Mouse (Mus musculus): Measurements from ENCODE around the gene Rhou. TPM values are rescaled to one million over a fixed set of nuclear protein-coding genes. Genes with fewer than 3 reads are reported as not detected.

The Rhou gene
- polyA plus RNA-seq, 1 experiment from 2014 or later = 0.78 TPM

DNA sequence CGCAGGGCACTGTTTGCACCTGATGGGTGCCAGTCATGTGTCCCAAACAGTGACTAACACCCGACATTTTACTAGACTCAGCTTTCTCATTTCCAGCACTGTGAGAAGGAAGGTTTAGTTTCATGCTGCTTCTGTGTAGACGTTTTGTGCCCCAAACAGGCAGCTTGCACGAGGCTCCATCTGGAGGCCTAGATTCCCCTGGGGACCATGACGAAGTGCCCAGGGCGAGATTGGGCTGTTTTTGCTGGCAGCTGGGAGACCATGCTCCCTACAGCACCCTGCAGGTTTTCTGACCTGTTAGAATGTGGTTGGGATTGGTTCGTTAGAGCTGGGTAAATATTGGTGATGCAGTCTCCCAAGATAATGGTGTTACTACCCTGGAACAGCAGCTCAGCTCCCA is 17.0 kb downstream of the Rhou start:
- ATAC-seq (ENCODE audit: low read depth) (no peak), DNase-seq (no peak)
- H3K27me3 ChIP-seq = no peaks in the 10 kb centered on the region
- no peaks in the 10 kb centered on the region for H3K9me3 ChIP-seq (replicated peaks)
- H3K4me3 ChIP-seq (replicated peaks) = no peak overlapping the region
- no peaks in the 10 kb centered on the region for H3K36me3 ChIP-seq
- 46% methylated on average over 7 of the region's 7 CpGs for WGBS (ENCODE audit: insufficient replicate concordance)
- H3K27ac ChIP-seq = no peak overlapping the region
- no peak overlapping the region for H3K4me2 ChIP-seq
- no peak overlapping the region for H3K9ac ChIP-seq
- peaks cover 18% of the 10 kb centered on the region for H3K4me1 ChIP-seq (replicated peaks)

DNA sequence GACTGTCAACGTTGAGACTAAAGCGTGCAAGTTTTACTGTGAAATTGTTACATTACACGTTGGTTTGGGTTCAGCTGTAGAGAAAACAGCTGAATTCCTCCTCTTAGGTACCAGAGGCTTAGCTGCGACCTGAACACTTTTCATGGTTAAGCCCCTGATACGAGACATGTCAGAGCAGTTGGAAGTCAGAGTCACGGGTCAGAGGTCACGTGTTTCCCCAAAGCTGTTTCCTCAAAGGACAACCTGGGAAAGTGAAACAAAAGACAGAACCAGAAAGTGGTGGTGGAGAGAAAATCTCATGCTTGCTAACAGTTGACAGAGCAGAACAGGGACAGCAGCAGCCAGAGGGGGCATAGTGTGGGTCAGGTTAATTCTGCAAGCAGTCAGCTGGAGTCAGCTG is 17.7 kb downstream of the Rhou start:
- no peaks in the 10 kb centered on the region for H3K27me3 ChIP-seq
- WGBS (ENCODE audit: insufficient replicate concordance) = 55% methylated on average over 7 of the region's 7 CpGs
- H3K27ac ChIP-seq = no peak overlapping the region
- H3K36me3 ChIP-seq = no peaks in the 10 kb centered on the region
- H3K9me3 ChIP-seq (replicated peaks) = no peaks in the 10 kb centered on the region
- no peak overlapping the region for H3K4me2 ChIP-seq
- H3K9ac ChIP-seq = no peak overlapping the region
- no peak overlapping the region for H3K4me3 ChIP-seq (replicated peaks)
- DNase-seq (no peak), ATAC-seq (ENCODE audit: low read depth) (no peak)
- H3K4me1 ChIP-seq (replicated peaks) = peaks cover 22% of the 10 kb centered on the region

DNA sequence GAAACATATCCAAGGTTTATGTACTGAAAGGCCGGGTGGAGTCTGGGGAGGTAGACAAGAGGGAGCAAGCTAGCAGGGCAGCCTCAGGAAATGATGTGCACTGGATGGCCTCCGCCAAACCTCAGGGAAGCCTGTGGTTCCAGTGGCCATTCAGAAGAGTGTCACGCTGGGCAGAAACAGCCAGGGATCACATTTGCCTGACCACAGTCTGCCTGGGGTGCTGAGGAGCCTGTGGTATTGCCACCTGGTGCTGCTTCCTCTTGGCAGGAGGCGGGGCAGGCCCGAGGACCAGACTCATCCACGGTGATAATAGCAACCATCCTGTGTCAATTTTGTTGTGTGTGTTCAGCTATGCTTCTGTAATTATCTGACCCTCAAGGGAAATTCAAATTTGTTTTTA is 18.9 kb downstream of the Rhou start:
- no peak overlapping the region for H3K9ac ChIP-seq
- no peaks in the 10 kb centered on the region for H3K9me3 ChIP-seq (replicated peaks)
- no peak for ATAC-seq (ENCODE audit: low read depth)
- no peaks in the 10 kb centered on the region for H3K27me3 ChIP-seq
- peak; percentile 8 for DNase-seq
- H3K36me3 ChIP-seq = no peaks in the 10 kb centered on the region
- no peak overlapping the region for H3K27ac ChIP-seq
- H3K4me2 ChIP-seq = no peak overlapping the region
- H3K4me1 ChIP-seq (replicated peaks) = peaks cover 22% of the 10 kb centered on the region
- no peak overlapping the region for H3K4me3 ChIP-seq (replicated peaks)
- 36% methylated on average over 6 of the region's 6 CpGs for WGBS (ENCODE audit: insufficient replicate concordance)

DNA sequence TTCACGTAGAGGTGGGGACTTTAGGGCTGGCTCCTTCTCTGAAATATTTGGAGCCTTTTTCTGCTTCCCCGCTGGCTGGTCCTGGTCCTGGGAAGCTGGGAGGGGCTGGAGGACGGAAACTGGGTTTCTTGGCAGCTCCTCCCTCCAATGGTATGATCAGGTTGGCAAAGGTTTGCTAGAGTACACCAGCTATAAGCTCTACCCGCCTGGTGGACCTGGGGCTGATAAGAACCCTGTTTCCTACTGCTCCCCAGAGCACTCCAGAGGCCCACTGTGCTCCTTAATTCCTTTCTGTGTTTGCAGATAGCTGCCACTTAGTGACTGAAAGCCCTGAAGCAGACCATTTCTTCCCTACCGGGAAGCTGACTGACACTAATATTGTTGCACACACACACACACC is 21.9 kb downstream of the Rhou start:
- no peak overlapping the region for H3K4me3 ChIP-seq (replicated peaks)
- DNase-seq (no peak), ATAC-seq (ENCODE audit: low read depth) (peak; percentile 29; the same call in 1 of the 2 replicates)
- H3K27ac ChIP-seq = no peak overlapping the region
- 37% methylated on average over 5 of the region's 5 CpGs for WGBS (ENCODE audit: insufficient replicate concordance)
- H3K36me3 ChIP-seq = no peaks in the 10 kb centered on the region
- 0 out of 2 replicates have a peak, but pooled peaks cover 3% of the 10 kb centered on the region for H3K27me3 ChIP-seq
- H3K9ac ChIP-seq = no peak overlapping the region
- no peak overlapping the region for H3K4me2 ChIP-seq
- no peaks in the 10 kb centered on the region for H3K9me3 ChIP-seq (replicated peaks)
- peaks cover 12% of the 10 kb centered on the region for H3K4me1 ChIP-seq (replicated peaks)

DNA sequence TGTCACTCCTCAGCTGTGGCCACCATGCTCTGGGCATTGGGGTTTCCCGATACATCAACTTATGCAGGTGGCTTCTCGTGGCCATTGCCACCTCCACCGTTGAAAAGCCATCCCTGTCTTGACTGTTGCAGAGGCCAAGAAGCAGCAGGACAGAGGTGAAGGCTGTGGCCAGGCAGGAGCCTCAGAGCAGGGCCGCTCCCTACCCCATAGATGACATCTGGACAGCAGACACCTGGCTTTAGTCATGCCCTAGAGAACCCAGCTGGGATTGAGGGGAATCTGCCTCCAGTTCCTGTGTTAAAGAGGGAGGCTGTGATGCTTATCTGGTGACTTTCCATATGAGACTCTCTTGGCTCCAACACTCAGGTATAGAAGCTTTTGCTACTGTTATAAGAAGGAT is 24.7 kb downstream of the Rhou start:
- DNase-seq (no peak), ATAC-seq (ENCODE audit: low read depth) (no peak)
- no peak overlapping the region for H3K4me3 ChIP-seq (replicated peaks)
- H3K9ac ChIP-seq = no peak overlapping the region
- H3K4me1 ChIP-seq (replicated peaks) = peaks cover 9% of the 10 kb centered on the region
- H3K27me3 ChIP-seq = 0 out of 2 replicates have a peak, but pooled peaks cover 3% of the 10 kb centered on the region
- WGBS (ENCODE audit: insufficient replicate concordance) = 66% methylated on average over 4 of the region's 4 CpGs
- H3K4me2 ChIP-seq = no peak overlapping the region
- no peaks in the 10 kb centered on the region for H3K9me3 ChIP-seq (replicated peaks)
- no peak overlapping the region for H3K27ac ChIP-seq
- no peaks in the 10 kb centered on the region for H3K36me3 ChIP-seq

DNA sequence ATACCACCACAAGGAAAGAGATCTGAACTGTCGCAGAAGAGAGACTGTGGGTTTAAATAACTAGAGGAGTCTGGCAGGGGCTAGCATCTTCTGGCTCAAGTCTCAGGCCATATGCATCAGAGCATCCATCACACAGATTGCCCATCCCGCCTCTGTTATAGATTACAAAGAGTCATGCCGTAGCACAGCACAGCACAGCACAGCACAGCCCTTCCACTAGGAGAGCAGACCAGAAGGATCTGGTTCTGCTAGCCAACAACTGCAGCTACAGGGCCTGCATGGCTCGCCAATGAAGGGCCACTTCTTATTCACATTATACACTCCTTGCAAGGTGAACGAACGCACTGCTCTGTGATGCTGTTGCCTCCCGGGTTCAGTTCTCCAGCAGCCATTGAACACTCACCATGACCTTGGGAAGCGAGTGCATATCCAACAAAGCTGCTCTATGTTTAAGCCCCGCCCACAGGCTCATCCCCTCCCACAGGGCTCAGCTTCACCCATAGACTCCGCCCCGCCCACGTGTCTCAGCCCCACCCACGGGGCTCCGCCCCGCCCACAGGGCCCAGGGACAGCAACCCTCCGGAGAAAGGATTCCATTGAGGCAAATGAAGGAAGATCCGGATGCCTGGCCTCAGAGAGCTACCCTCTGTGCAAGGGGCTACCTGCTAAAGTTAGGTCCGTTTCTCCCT is 28.5 kb downstream of the Rhou start:
- no peak overlapping the region for H3K27ac ChIP-seq
- no peak overlapping the region for H3K4me2 ChIP-seq
- no peak overlapping the region for H3K9ac ChIP-seq
- H3K4me3 ChIP-seq (replicated peaks) = no peak overlapping the region
- WGBS (ENCODE audit: insufficient replicate concordance) = 22% methylated on average over 18 of the region's 18 CpGs
- no peaks in the 10 kb centered on the region for H3K9me3 ChIP-seq (replicated peaks)
- no peaks in the 10 kb centered on the region for H3K36me3 ChIP-seq
- H3K4me1 ChIP-seq (replicated peaks) = no peaks in the 10 kb centered on the region; the same call in 1 of the 2 replicates
- ATAC-seq (ENCODE audit: low read depth) (peak; percentile 67), DNase-seq (peak; percentile 57)
- H3K27me3 ChIP-seq = 0 out of 2 replicates have a peak, but pooled peaks cover 5% of the 10 kb centered on the region

DNA sequence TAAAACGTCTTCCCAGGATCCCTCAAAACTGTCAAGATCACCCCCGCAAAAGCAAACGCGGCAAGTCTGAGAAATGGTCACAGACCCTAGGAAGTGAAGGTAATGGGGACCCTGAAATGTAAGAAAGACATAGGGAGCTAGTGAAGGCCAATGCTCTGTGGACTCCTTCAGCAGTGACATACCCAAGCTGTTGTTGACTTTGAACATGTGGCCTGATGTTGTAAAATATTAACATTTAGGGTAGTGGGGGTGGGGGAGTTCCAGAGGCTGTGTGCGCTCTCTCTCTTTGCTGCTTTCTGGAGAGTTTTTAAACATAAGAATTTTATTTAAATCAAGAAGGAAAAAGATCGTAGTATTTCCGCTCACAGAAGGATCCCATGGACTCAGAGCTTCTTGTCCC is 29.6 kb downstream of the Rhou start:
- ATAC-seq (ENCODE audit: low read depth) = peak; percentile 45; the same call in 1 of the 2 replicates
- Histone ChIP-seq H3K4me2 (no peak overlapping the region; the same call in 1 of the 2 replicates), H3K27ac (peak overlapping the region; percentile 39)

DNA sequence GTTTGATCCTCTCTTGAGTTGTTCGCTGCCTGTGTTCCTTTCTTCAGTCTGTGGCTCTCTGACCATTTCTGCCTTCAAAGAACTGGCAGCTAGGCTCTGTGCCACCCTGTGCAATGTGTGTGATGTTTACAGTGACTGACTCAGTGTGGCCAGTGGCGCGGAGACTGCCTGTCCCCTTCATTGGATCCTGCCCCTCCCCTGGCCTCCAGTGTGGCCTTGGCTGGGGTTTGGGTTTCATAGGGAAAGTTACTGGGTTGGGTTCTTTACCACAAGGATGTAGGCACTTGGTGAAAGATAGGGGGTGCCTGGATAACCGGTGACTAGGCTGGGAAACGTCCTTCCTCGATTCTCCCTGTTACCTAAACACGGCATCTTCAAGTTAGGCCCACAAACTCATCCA is 31.1 kb downstream of the Rhou start:
- no peak overlapping the region for H3K27ac ChIP-seq
- no peaks in the 10 kb centered on the region for H3K36me3 ChIP-seq
- whole genome bisulfite sequencing (ENCODE audit: insufficient replicate concordance) = 68% methylated on average over 7 of the region's 7 CpGs
- DNase-seq (no peak), ATAC-seq (ENCODE audit: low read depth) (no peak)
- H3K9ac ChIP-seq = no peak overlapping the region
- H3K4me2 ChIP-seq = no peak overlapping the region
- H3K9me3 ChIP-seq (replicated peaks) = no peaks in the 10 kb centered on the region
- no peaks in the 10 kb centered on the region; the same call in 1 of the 2 replicates for H3K4me1 ChIP-seq (replicated peaks)
- 0 out of 2 replicates have a peak, but pooled peaks cover 2% of the 10 kb centered on the region for H3K27me3 ChIP-seq
- H3K4me3 ChIP-seq (replicated peaks) = no peak overlapping the region

More for the DNA sequence above, 29.6 kb downstream of the Rhou start:
- Histone ChIP-seq H3K4me3 (replicated peaks) (no peak overlapping the region), H3K9me3 (replicated peaks) (no peaks in the 10 kb centered on the region), H3K36me3 (no peaks in the 10 kb centered on the region), H3K9ac (no peak overlapping the region), H3K4me1 (replicated peaks) (no peaks in the 10 kb centered on the region; the same call in 1 of the 2 replicates), H3K27me3 (0 out of 2 replicates have a peak, but pooled peaks cover 3% of the 10 kb centered on the region)
- WGBS (ENCODE audit: insufficient replicate concordance) = 52% methylated on average over 7 of the region's 7 CpGs
- DNase-seq = no peak

DNA sequence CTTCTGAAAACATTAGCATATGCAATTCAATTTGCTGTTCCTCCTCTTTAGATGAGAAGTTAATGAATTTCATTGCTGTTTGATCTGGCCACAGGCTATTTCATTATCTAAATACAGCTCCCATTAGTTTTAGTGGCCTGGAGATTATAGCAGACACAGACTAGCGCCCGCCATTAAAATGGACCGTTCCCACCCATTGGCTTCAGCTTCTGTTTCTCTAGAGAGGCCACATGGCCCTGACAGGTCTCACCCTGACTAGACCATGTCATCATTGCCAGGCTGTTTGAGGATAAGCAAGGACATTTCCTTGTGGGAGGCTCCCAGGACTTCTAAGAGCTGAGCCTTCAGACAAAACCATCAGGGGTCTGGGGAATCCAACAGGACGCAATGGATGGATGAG is 31.7 kb downstream of the Rhou start:
- Histone ChIP-seq H3K9ac (no peak overlapping the region), H3K27ac (no peak overlapping the region), H3K4me1 (replicated peaks) (no peaks in the 10 kb centered on the region; the same call in 1 of the 2 replicates), H3K4me2 (no peak overlapping the region), H3K9me3 (replicated peaks) (no peaks in the 10 kb centered on the region), H3K4me3 (replicated peaks) (no peak overlapping the region), H3K36me3 (no peaks in the 10 kb centered on the region), H3K27me3 (0 out of 2 replicates have a peak, but pooled peaks cover 2% of the 10 kb centered on the region)
- ATAC-seq (ENCODE audit: low read depth) (no peak), DNase-seq (no peak)
- WGBS (ENCODE audit: insufficient replicate concordance) = 69% methylated on average over 4 of the region's 4 CpGs

DNA sequence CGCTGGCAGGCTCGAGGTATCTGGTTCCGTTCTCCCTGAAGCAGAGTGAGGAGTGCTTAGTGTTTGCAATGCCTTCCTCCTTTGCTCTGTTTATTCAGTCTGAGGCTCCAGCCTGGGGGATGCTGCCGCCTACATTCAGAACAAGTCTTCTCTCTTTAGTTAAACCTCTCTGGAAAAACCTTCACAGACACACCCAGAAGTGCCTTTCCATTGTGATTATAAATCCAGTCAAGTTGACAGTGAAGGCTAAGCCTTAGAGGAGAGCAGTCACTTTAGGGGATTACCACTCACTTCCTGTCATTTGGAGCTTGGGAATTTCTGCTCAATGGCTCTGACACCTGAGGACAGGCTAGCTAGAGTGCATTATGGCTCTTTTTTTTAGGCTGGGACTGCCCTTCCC is 34.1 kb downstream of the Rhou start:
- Histone ChIP-seq H3K36me3 (no peaks in the 10 kb centered on the region), H3K27ac (no peak overlapping the region), H3K4me1 (replicated peaks) (no peaks in the 10 kb centered on the region; the same call in 1 of the 2 replicates), H3K9ac (no peak overlapping the region), H3K4me2 (no peak overlapping the region), H3K9me3 (replicated peaks) (no peaks in the 10 kb centered on the region), H3K27me3 (peaks cover 7% of the 10 kb centered on the region; the same call in 1 of the 2 replicates), H3K4me3 (replicated peaks) (no peak overlapping the region)
- 41% methylated on average over 4 of the region's 4 CpGs for WGBS (ENCODE audit: insufficient replicate concordance)
- DNase-seq (no peak), ATAC-seq (ENCODE audit: low read depth) (no peak)

DNA sequence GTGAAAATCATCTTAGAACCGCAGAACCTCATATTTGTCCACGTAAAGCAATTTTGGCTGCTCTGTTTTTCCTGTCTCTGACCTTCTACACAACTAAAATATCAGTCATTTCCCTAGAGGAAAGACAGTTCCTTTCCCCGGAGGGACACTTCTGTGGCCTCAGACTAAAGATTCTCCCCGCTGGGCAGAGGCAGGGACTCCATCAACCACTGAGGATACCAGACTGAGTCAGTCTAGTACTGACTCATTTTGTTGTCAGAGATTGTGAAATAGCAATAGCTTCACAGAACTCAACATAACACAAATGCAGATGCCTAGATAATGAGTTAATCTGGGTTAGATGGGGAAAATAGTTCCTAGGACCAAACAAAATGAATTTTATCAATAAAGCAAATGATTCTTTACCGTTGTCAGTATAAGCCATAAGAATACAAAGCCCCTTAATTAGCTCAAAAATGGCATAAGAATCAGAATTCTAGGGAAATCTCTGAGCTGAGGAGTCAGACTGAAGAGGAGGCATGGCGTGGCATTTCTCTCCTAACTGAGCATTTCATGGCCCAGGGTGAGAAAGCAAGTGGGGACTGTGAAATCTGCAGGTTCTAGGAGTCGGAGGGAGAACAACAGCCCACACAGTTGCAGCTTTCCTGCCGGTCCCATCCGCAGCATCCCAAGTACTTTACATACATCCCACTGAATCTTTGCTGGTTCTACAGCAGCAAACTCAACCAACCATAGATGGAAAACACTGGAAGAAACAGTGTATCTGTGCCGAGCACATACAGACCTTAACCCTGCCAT is 38.6 kb downstream of the Rhou start:
- H3K4me2 ChIP-seq = no peak overlapping the region
- H3K27ac ChIP-seq = no peak overlapping the region
- no peak overlapping the region for H3K9ac ChIP-seq
- H3K36me3 ChIP-seq = no peaks in the 10 kb centered on the region
- ATAC-seq (ENCODE audit: low read depth) = no peak
- no peak for DNase-seq
- peaks cover 19% of the 10 kb centered on the region; the same call in 1 of the 2 replicates for H3K27me3 ChIP-seq
- 67% methylated on average over 10 of the region's 10 CpGs for WGBS (ENCODE audit: insufficient replicate concordance)
- H3K4me3 ChIP-seq (replicated peaks) = no peak overlapping the region
- H3K4me1 ChIP-seq (replicated peaks) = no peaks in the 10 kb centered on the region
- H3K9me3 ChIP-seq (replicated peaks) = no peaks in the 10 kb centered on the region

All from liver, embryonic 13.5 days (tissue).